Mouse (Mus musculus) midbrain, embryonic 11.5 days (tissue): ENCODE data around the gene Osbpl2. TPM values are rescaled to one million over a fixed set of nuclear protein-coding genes. Genes with fewer than 3 reads are reported as not detected.

Experiments
- ATAC-seq: fragments of 200-750 bp; cut with Nextera tagmentation; 2 replicates; pipeline ENCODE4 v1.8.0; 2017; ENCODE audit warnings: moderate TSS enrichment, moderate library complexity; ENCODE audit not compliant: low FRiP score
- DNase-seq: peaks from one replicate; pipeline ENCODE4 v3.0.0; 2015; ENCODE audit warnings: low spot score; ENCODE audit errors: missing footprints
- H3K27ac ChIP-seq: fragments of 300-500 bp; sonication (generic); 2 replicates; pipeline ENCODE4 v1.5.1; 2014; ENCODE audit warnings: low read depth, low read length
- H3K27me3 ChIP-seq: fragments of 300-500 bp; sonication (generic); 2 replicates; pipeline ENCODE4 v1.6.1; 2014; ENCODE audit warnings: mild to moderate bottlenecking, low read length, moderate library complexity, mixed read lengths; ENCODE audit not compliant: control insufficient read depth, insufficient read depth
- H3K36me3 ChIP-seq: fragments of 300-500 bp; sonication (generic); 2 replicates; pipeline ENCODE4 v1.6.1; 2014; ENCODE audit warnings: mild to moderate bottlenecking, low read length, moderate library complexity, mixed read lengths; ENCODE audit not compliant: control insufficient read depth, insufficient read depth
- H3K4me1 ChIP-seq: fragments of 300-500 bp; sonication (generic); 2 replicates; pipeline ENCODE4 v1.6.1; 2014; ENCODE audit warnings: low read length; ENCODE audit not compliant: control insufficient read depth, insufficient read depth
- H3K4me2 ChIP-seq: fragments of 300-500 bp; sonication (generic); 2 replicates; pipeline ENCODE4 v1.6.1; 2014; ENCODE audit warnings: mild to moderate bottlenecking, moderate library complexity
- H3K4me3 ChIP-seq: fragments of 300-500 bp; sonication (generic); 2 replicates; pipeline ENCODE4 v1.5.1; 2014; ENCODE audit warnings: low read depth, low read length
- H3K9ac ChIP-seq: fragments of 300-500 bp; sonication (generic); 2 replicates; pipeline ENCODE4 v1.6.1; 2014; ENCODE audit warnings: low read length
- H3K9me3 ChIP-seq: fragments of 300-500 bp; sonication (generic); 2 replicates; pipeline ENCODE4 v1.6.1; 2016; ENCODE audit warnings: low read length; ENCODE audit not compliant: control insufficient read depth
- WGBS: fragments of 180-500 bp; shearing (Covaris S2); extraction: QIAGEN DNeasy Blood & Tissue Kit; methylation state at CpG from one replicate; pipeline ENCODE4 v1.1.7; 2014; 5-methylcytosine and 5-hydroxymethylcytosine counted together
- polyA plus RNA-seq: library from polyadenylated mRNA; unstranded; fragments of >200 nt; fragmentation: Nextera tagmentation; extraction: Ambion mirVana; gene quantifications from 2 replicates; pipeline ENCODE4 v1.2.1, GENCODE M21; 2014

The Osbpl2 gene
- polyA plus RNA-seq, 1 experiment from 2014 or later, result 43.3 TPM

- Histone ChIP-seq H3K4me1 (peaks cover 12% of the 10 kb centered on the region), H3K9ac (no peak overlapping the region), H3K36me3 (peaks cover 32% of the 10 kb centered on the region), H3K4me3 (no peak overlapping the region), H3K27ac (no peak overlapping the region), H3K27me3 (no peaks in the 10 kb centered on the region), H3K4me2 (no peak overlapping the region), H3K9me3 (no peaks in the 10 kb centered on the region)
- ATAC-seq, result no peak
- WGBS, result 92% methylated on average over 7 of the region's 7 CpGs
- no peak for DNase-seq
These were observed 56.6 kb downstream of the Osbpl2 start for GRCm38 (mm10) chr2:180175725-180176124.

- Histone ChIP-seq H3K4me3 (no peak overlapping the region), H3K27me3 (no peaks in the 10 kb centered on the region), H3K9ac (no peak overlapping the region), H3K4me1 (no peaks in the 10 kb centered on the region), H3K36me3 (peaks cover 15% of the 10 kb centered on the region), H3K4me2 (no peak overlapping the region), H3K27ac (no peak overlapping the region), H3K9me3 (no peaks in the 10 kb centered on the region)
- 90% methylated on average over 9 of the region's 9 CpGs for WGBS
- ATAC-seq (no peak), DNase-seq (no peak)
These were observed 62.4 kb downstream of the Osbpl2 start for GRCm38 (mm10) chr2:180181542-180181941.

GRCm38 (mm10) chr2:180184011-180184751 lies 65.1 kb downstream of the Osbpl2 start:
- DNase-seq, result no peak
- Histone ChIP-seq H3K4me1 (no peaks in the 10 kb centered on the region), H3K4me2 (no peak overlapping the region), H3K36me3 (peaks cover 2% of the 10 kb centered on the region; the same call in 1 of the 2 replicates), H3K27ac (no peak overlapping the region), H3K9me3 (no peaks in the 10 kb centered on the region), H3K4me3 (no peak overlapping the region), H3K9ac (no peak overlapping the region), H3K27me3 (no peaks in the 10 kb centered on the region)
- no peak for ATAC-seq
- 91% methylated on average over 24 of the region's 24 CpGs for WGBS

GRCm38 (mm10) chr2:180184752-180185109 lies 65.6 kb downstream of the Osbpl2 start:
- Histone ChIP-seq H3K4me2 (no peak overlapping the region), H3K9ac (no peak overlapping the region), H3K4me1 (no peaks in the 10 kb centered on the region), H3K27ac (no peak overlapping the region), H3K9me3 (no peaks in the 10 kb centered on the region), H3K27me3 (no peaks in the 10 kb centered on the region), H3K4me3 (no peak overlapping the region), H3K36me3 (no peaks in the 10 kb centered on the region)
- ATAC-seq (no peak), DNase-seq (no peak)
- WGBS, result 84% methylated on average over 6 of the region's 6 CpGs

GRCm38 (mm10) chr2:180185686-180186085 lies 66.6 kb downstream of the Osbpl2 start:
- no peaks in the 10 kb centered on the region for H3K9me3 ChIP-seq
- DNase-seq (no peak), ATAC-seq (no peak)
- no peak overlapping the region for H3K4me3 ChIP-seq
- H3K4me2 ChIP-seq, result no peak overlapping the region
- no peaks in the 10 kb centered on the region for H3K27me3 ChIP-seq
- no peaks in the 10 kb centered on the region for H3K4me1 ChIP-seq
- H3K27ac ChIP-seq, result no peak overlapping the region
- no peak overlapping the region for H3K9ac ChIP-seq
- 91% methylated on average over 14 of the region's 14 CpGs for WGBS
- no peaks in the 10 kb centered on the region for H3K36me3 ChIP-seq

GRCm38 (mm10) chr2:180187362-180187761 lies 68.3 kb downstream of the Osbpl2 start:
- no peak overlapping the region for H3K4me3 ChIP-seq
- H3K4me1 ChIP-seq, result no peaks in the 10 kb centered on the region
- no peaks in the 10 kb centered on the region for H3K27me3 ChIP-seq
- no peak for ATAC-seq
- no peak overlapping the region for H3K9ac ChIP-seq
- H3K27ac ChIP-seq, result no peak overlapping the region
- DNase-seq, result no peak
- WGBS, result 92% methylated on average over 11 of the region's 11 CpGs
- no peaks in the 10 kb centered on the region for H3K36me3 ChIP-seq
- no peaks in the 10 kb centered on the region for H3K9me3 ChIP-seq
- no peak overlapping the region for H3K4me2 ChIP-seq

GRCm38 (mm10) chr2:180196610-180197322 lies 77.7 kb downstream of the Osbpl2 start:
- DNase-seq (no peak), ATAC-seq (no peak)
- H3K36me3 ChIP-seq, result no peaks in the 10 kb centered on the region
- no peak overlapping the region for H3K4me2 ChIP-seq
- H3K4me1 ChIP-seq, result peaks cover 2% of the 10 kb centered on the region; the same call in 1 of the 2 replicates
- no peak overlapping the region for H3K4me3 ChIP-seq
- H3K27ac ChIP-seq, result no peak overlapping the region
- WGBS, result 72% methylated on average over 9 of the region's 12 CpGs
- H3K27me3 ChIP-seq, result no peaks in the 10 kb centered on the region
- no peak overlapping the region for H3K9ac ChIP-seq
- H3K9me3 ChIP-seq, result no peaks in the 10 kb centered on the region

GRCm38 (mm10) chr2:180197323-180198037 lies 78.4 kb downstream of the Osbpl2 start:
- H3K27ac ChIP-seq, result no peak overlapping the region
- no peak overlapping the region for H3K4me2 ChIP-seq
- no peak overlapping the region for H3K4me3 ChIP-seq
- no peaks in the 10 kb centered on the region for H3K36me3 ChIP-seq
- no peaks in the 10 kb centered on the region for H3K9me3 ChIP-seq
- H3K27me3 ChIP-seq, result no peaks in the 10 kb centered on the region
- WGBS, result 89% methylated on average over 10 of the region's 10 CpGs
- DNase-seq (no peak), ATAC-seq (no peak)
- H3K4me1 ChIP-seq, result peaks cover 2% of the 10 kb centered on the region; the same call in 1 of the 2 replicates
- no peak overlapping the region for H3K9ac ChIP-seq

GRCm38 (mm10) chr2:180198782-180199181 lies 79.7 kb downstream of the Osbpl2 start:
- ATAC-seq (no peak), DNase-seq (no peak)
- Histone ChIP-seq H3K27me3 (no peaks in the 10 kb centered on the region), H3K4me2 (no peak overlapping the region), H3K9ac (no peak overlapping the region), H3K4me1 (peaks cover 2% of the 10 kb centered on the region; the same call in 1 of the 2 replicates), H3K27ac (no peak overlapping the region), H3K36me3 (no peaks in the 10 kb centered on the region), H3K4me3 (no peak overlapping the region), H3K9me3 (no peaks in the 10 kb centered on the region)
- 92% methylated on average over 10 of the region's 10 CpGs for WGBS
